Mouse (Mus musculus) liver, embryonic 13.5 days (tissue): ENCODE results near the gene Ublcp1. TPM values are rescaled to one million over a fixed set of nuclear protein-coding genes. Genes with fewer than 3 reads are reported as not detected.

Experiments used
- ATAC-seq: fragments of 200-750 bp; cut with Nextera tagmentation; 2 replicates; pipeline ENCODE4 v1.8.0; 2017; ENCODE audit warnings: low read depth, mild to moderate bottlenecking, moderate number of reproducible peaks, moderate library complexity
- DNase-seq: peaks from one replicate; pipeline ENCODE4 v3.0.0; 2022
- H3K27ac ChIP-seq: fragments of 300-500 bp; sonication (generic); 2 replicates; pipeline ENCODE4 v1.5.1; 2015; ENCODE audit warnings: moderate library complexity, mild to moderate bottlenecking, inconsistent platforms
- H3K27me3 ChIP-seq: fragments of 300-500 bp; sonication (generic); 2 replicates; pipeline ENCODE4 v1.6.1; 2015; ENCODE audit warnings: mild to moderate bottlenecking, inconsistent platforms
- H3K36me3 ChIP-seq: fragments of 300-500 bp; sonication (generic); 2 replicates; pipeline ENCODE4 v1.6.1; 2015; ENCODE audit warnings: mild to moderate bottlenecking, inconsistent platforms
- H3K4me1 ChIP-seq: fragments of 300-500 bp; sonication (generic); replicated peaks from 2 replicates; pipeline ENCODE4 v1.6.1; 2015; ENCODE audit warnings: inconsistent platforms
- H3K4me2 ChIP-seq: fragments of 300-500 bp; sonication (generic); 2 replicates; pipeline ENCODE4 v1.6.1; 2015; ENCODE audit warnings: inconsistent platforms, mild to moderate bottlenecking, moderate library complexity
- H3K4me3 ChIP-seq: fragments of 300-500 bp; sonication (generic); replicated peaks from 2 replicates; pipeline ENCODE4 v1.5.1; 2015; ENCODE audit warnings: mild to moderate bottlenecking, inconsistent platforms
- H3K9ac ChIP-seq: fragments of 300-500 bp; sonication (generic); 2 replicates; pipeline ENCODE4 v1.6.1; 2015; ENCODE audit warnings: mild to moderate bottlenecking, inconsistent platforms
- H3K9me3 ChIP-seq: fragments of 300-500 bp; sonication (generic); replicated peaks from 2 replicates; pipeline ENCODE4 v1.6.1; 2016; ENCODE audit warnings: inconsistent platforms
- WGBS: fragments of 180-500 bp; shearing (Covaris S2); methylation state at CpG from one replicate; pipeline ENCODE4 v1.1.7; 2015; ENCODE audit not compliant: insufficient replicate concordance; 5-methylcytosine and 5-hydroxymethylcytosine counted together
- polyA plus RNA-seq: library from polyadenylated mRNA; unstranded; fragments of >200 nt; fragmentation: Nextera tagmentation; extraction: Ambion mirVana; gene quantifications from 2 replicates; pipeline ENCODE4 v1.2.1, GENCODE M21; 2015

Ublcp1 gene
- polyA plus RNA-seq, 1 experiment from 2014 or later: 47.6 TPM

GRCm38 (mm10) chr11:44485089-44485736 lies 14.9 kb upstream of the Ublcp1 start:
- Histone ChIP-seq H3K36me3 (no peaks in the 10 kb centered on the region), H3K9me3 (no peaks in the 10 kb centered on the region), H3K4me2 (no peak overlapping the region), H3K27me3 (no peaks in the 10 kb centered on the region), H3K9ac (no peak overlapping the region), H3K27ac (no peak overlapping the region), H3K4me1 (peaks cover 9% of the 10 kb centered on the region), H3K4me3 (no peak overlapping the region)
- no peak for ATAC-seq
- DNase-seq: no peak
- WGBS: 82% methylated on average over 7 of the region's 7 CpGs

GRCm38 (mm10) chr11:44480246-44480645 lies 9.9 kb upstream of the Ublcp1 start:
- no peaks in the 10 kb centered on the region for H3K9me3 ChIP-seq
- H3K27ac ChIP-seq: no peak overlapping the region
- DNase-seq (no peak), ATAC-seq (no peak)
- no peak overlapping the region for H3K4me2 ChIP-seq
- H3K9ac ChIP-seq: no peak overlapping the region
- H3K4me3 ChIP-seq: no peak overlapping the region
- H3K27me3 ChIP-seq: no peaks in the 10 kb centered on the region
- WGBS: 83% methylated on average over 6 of the region's 6 CpGs
- H3K36me3 ChIP-seq: no peaks in the 10 kb centered on the region
- peaks cover 6% of the 10 kb centered on the region; the same call in 1 of the 2 replicates for H3K4me1 ChIP-seq

GRCm38 (mm10) chr11:44478382-44478781 lies 8.1 kb upstream of the Ublcp1 start:
- Histone ChIP-seq H3K4me1 (peaks cover 11% of the 10 kb centered on the region; the same call in 1 of the 2 replicates), H3K27ac (no peak overlapping the region), H3K27me3 (no peaks in the 10 kb centered on the region), H3K36me3 (no peaks in the 10 kb centered on the region), H3K9me3 (no peaks in the 10 kb centered on the region), H3K9ac (no peak overlapping the region), H3K4me2 (no peak overlapping the region), H3K4me3 (no peak overlapping the region)
- ATAC-seq: no peak
- no peak for DNase-seq
- WGBS: 74% methylated on average over 4 of the region's 4 CpGs

- no peak for ATAC-seq
- Histone ChIP-seq H3K4me3 (no peak overlapping the region), H3K27ac (no peak overlapping the region), H3K4me1 (peaks cover 29% of the 10 kb centered on the region), H3K4me2 (no peak overlapping the region), H3K36me3 (peaks cover 5% of the 10 kb centered on the region; the same call in 1 of the 2 replicates), H3K9ac (no peak overlapping the region), H3K27me3 (no peaks in the 10 kb centered on the region), H3K9me3 (no peaks in the 10 kb centered on the region)
- DNase-seq: no peak
- 36% methylated on average over 2 of the region's 2 CpGs for WGBS
Observed at GRCm38 (mm10) chr11:44476445-44476844, 6.1 kb upstream of the Ublcp1 start.

GRCm38 (mm10) chr11:44475467-44475866 lies 5.2 kb upstream of the Ublcp1 start:
- no peak overlapping the region for H3K4me2 ChIP-seq
- DNase-seq (no peak), ATAC-seq (no peak)
- no peaks in the 10 kb centered on the region for H3K9me3 ChIP-seq
- no peak overlapping the region for H3K27ac ChIP-seq
- peaks cover 5% of the 10 kb centered on the region; the same call in 1 of the 2 replicates for H3K36me3 ChIP-seq
- no peak overlapping the region for H3K4me3 ChIP-seq
- 61% methylated on average over 3 of the region's 3 CpGs for WGBS
- H3K4me1 ChIP-seq: peaks cover 34% of the 10 kb centered on the region
- no peaks in the 10 kb centered on the region for H3K27me3 ChIP-seq
- no peak overlapping the region for H3K9ac ChIP-seq

GRCm38 (mm10) chr11:44471337-44471995 lies 1.2 kb upstream of the Ublcp1 start:
- peak overlapping the region; percentile 91 for H3K4me2 ChIP-seq

GRCm38 (mm10) chr11:44469646-44470431 lies 459 bp downstream of the Ublcp1 start:
- Histone ChIP-seq H3K27ac (peak overlapping the region; percentile 100), H3K4me2 (peak overlapping the region; percentile 91), H3K9me3 (no peaks in the 10 kb centered on the region), H3K36me3 (peaks cover 15% of the 10 kb centered on the region), H3K27me3 (no peaks in the 10 kb centered on the region), H3K4me1 (peaks cover 65% of the 10 kb centered on the region), H3K9ac (peak overlapping the region; percentile 99), H3K4me3 (peak overlapping the region; percentile 100)
- DNase-seq (peak; percentile 73), ATAC-seq (peak; percentile 89)
- under 1% methylated on average over 59 of the region's 59 CpGs for WGBS

More at GRCm38 (mm10) chr11:44471337-44471995, 1.2 kb upstream of the Ublcp1 start:
- Histone ChIP-seq H3K27ac (peak overlapping the region; percentile 100), H3K4me3 (peak overlapping the region; percentile 100), H3K9ac (peak overlapping the region; percentile 99), H3K36me3 (peaks cover 5% of the 10 kb centered on the region; the same call in 1 of the 2 replicates), H3K4me1 (peaks cover 58% of the 10 kb centered on the region), H3K9me3 (no peaks in the 10 kb centered on the region), H3K27me3 (no peaks in the 10 kb centered on the region)
- DNase-seq (no peak), ATAC-seq (no peak)
- WGBS: 12% methylated on average over 4 of the region's 4 CpGs

- Histone ChIP-seq H3K9ac (peak overlapping the region; percentile 99; the same call in 1 of the 2 replicates), H3K4me3 (0 out of 2 replicates have a peak overlapping the region, but pooled peaks have one; percentile 100), H3K36me3 (peaks cover 21% of the 10 kb centered on the region), H3K27me3 (no peaks in the 10 kb centered on the region), H3K27ac (peak overlapping the region; percentile 100), H3K9me3 (no peaks in the 10 kb centered on the region), H3K4me1 (peaks cover 60% of the 10 kb centered on the region), H3K4me2 (peak overlapping the region; percentile 91)
- 76% methylated on average over 10 of the region's 10 CpGs for WGBS
- ATAC-seq (no peak), DNase-seq (no peak)
Observed at GRCm38 (mm10) chr11:44468306-44468790, 1.9 kb downstream of the Ublcp1 start.

- H3K36me3 ChIP-seq: peaks cover 20% of the 10 kb centered on the region
- H3K9me3 ChIP-seq: no peaks in the 10 kb centered on the region
- H3K4me1 ChIP-seq: peaks cover 47% of the 10 kb centered on the region
- H3K4me2 ChIP-seq: peak overlapping the region; percentile 17; the same call in 1 of the 2 replicates
- H3K4me3 ChIP-seq: no peak overlapping the region
- 46% methylated on average over 6 of the region's 6 CpGs for WGBS
- peak overlapping the region; percentile 47; the same call in 1 of the 2 replicates for H3K9ac ChIP-seq
- peak overlapping the region; percentile 75 for H3K27ac ChIP-seq
- H3K27me3 ChIP-seq: no peaks in the 10 kb centered on the region
- DNase-seq: no peak
- no peak for ATAC-seq
Observed at GRCm38 (mm10) chr11:44466949-44467442, 3.3 kb downstream of the Ublcp1 start.

- 79% methylated on average over 6 of the region's 6 CpGs for WGBS
- Histone ChIP-seq H3K27me3 (no peaks in the 10 kb centered on the region), H3K36me3 (peaks cover 60% of the 10 kb centered on the region), H3K4me1 (peaks cover 8% of the 10 kb centered on the region), H3K9ac (no peak overlapping the region), H3K4me2 (no peak overlapping the region), H3K4me3 (no peak overlapping the region), H3K27ac (peak overlapping the region; percentile 35), H3K9me3 (no peaks in the 10 kb centered on the region)
- ATAC-seq: no peak
- DNase-seq: no peak
Observed at GRCm38 (mm10) chr11:44461493-44461892, 8.8 kb downstream of the Ublcp1 start.

- DNase-seq: peak; percentile 27
- Histone ChIP-seq H3K9ac (no peak overlapping the region), H3K4me1 (0 out of 2 replicates have a peak, but pooled peaks cover 5% of the 10 kb centered on the region), H3K4me2 (no peak overlapping the region), H3K27me3 (no peaks in the 10 kb centered on the region), H3K27ac (no peak overlapping the region; the same call in 1 of the 2 replicates), H3K36me3 (peaks cover 35% of the 10 kb centered on the region), H3K9me3 (no peaks in the 10 kb centered on the region), H3K4me3 (no peak overlapping the region)
- ATAC-seq: peak; percentile 47; the same call in 1 of the 2 replicates
- WGBS: 55% methylated on average over 2 of the region's 2 CpGs
Observed at GRCm38 (mm10) chr11:44453423-44453822, 16.9 kb downstream of the Ublcp1 start.
